Mouse (Mus musculus): ENCODE measurements at regions not wholly inside any gene's neighbourhood (a gene's known extent, or its start where the extent isn't known, plus 50 kb on each side); places are given as distances from the start of the nearest gene placed in this dataset.

- no peaks in the 10 kb centered on the region for H3K4me1 ChIP-seq (replicated peaks)
- no peaks in the 10 kb centered on the region for H3K36me3 ChIP-seq
- H3K27me3 ChIP-seq = no peaks in the 10 kb centered on the region
- no peak overlapping the region for H3K4me2 ChIP-seq
- H3K27ac ChIP-seq = no peak overlapping the region
- no peak for ATAC-seq (ENCODE audit: low FRiP score)
- H3K9ac ChIP-seq = no peak overlapping the region
- 98% methylated on average over 1 of the region's 1 CpGs for WGBS
- no peaks in the 10 kb centered on the region for H3K9me3 ChIP-seq
- no peak overlapping the region for H3K4me3 ChIP-seq
Observed at GRCm38 (mm10) chr8:101366722-101367121, 1418.7 kb downstream of the Cdh11 start.

GRCm38 (mm10) chr8:101350848-101351247 lies 1434.6 kb downstream of the Cdh11 start:
- ATAC-seq (ENCODE audit: low FRiP score) = no peak
- no peaks in the 10 kb centered on the region for H3K9me3 ChIP-seq
- H3K4me1 ChIP-seq (replicated peaks) = no peaks in the 10 kb centered on the region
- H3K9ac ChIP-seq = no peak overlapping the region
- no peaks in the 10 kb centered on the region for H3K27me3 ChIP-seq
- no peak overlapping the region for H3K27ac ChIP-seq
- WGBS = 77% methylated on average over 5 of the region's 5 CpGs
- no peak overlapping the region for H3K4me2 ChIP-seq
- H3K4me3 ChIP-seq = no peak overlapping the region
- H3K36me3 ChIP-seq = no peaks in the 10 kb centered on the region

- ATAC-seq (ENCODE audit: low FRiP score) = no peak
Observed at GRCm38 (mm10) chr8:101349736-101350135, 1435.7 kb downstream of the Cdh11 start.

GRCm38 (mm10) chr8:101329290-101329689 lies 1456.2 kb downstream of the Cdh11 start:
- Histone ChIP-seq H3K27me3 (no peaks in the 10 kb centered on the region), H3K36me3 (no peaks in the 10 kb centered on the region), H3K27ac (no peak overlapping the region), H3K4me3 (no peak overlapping the region), H3K9me3 (no peaks in the 10 kb centered on the region), H3K4me2 (no peak overlapping the region), H3K4me1 (replicated peaks) (no peaks in the 10 kb centered on the region), H3K9ac (no peak overlapping the region)
- ATAC-seq (ENCODE audit: low FRiP score) = no peak
- WGBS = 14% methylated on average over 2 of the region's 2 CpGs

More at GRCm38 (mm10) chr8:101349736-101350135, 1435.7 kb downstream of the Cdh11 start:
- Histone ChIP-seq H3K27me3 (no peaks in the 10 kb centered on the region), H3K4me2 (no peak overlapping the region), H3K36me3 (no peaks in the 10 kb centered on the region), H3K9ac (no peak overlapping the region), H3K4me3 (no peak overlapping the region), H3K4me1 (replicated peaks) (no peaks in the 10 kb centered on the region), H3K9me3 (no peaks in the 10 kb centered on the region), H3K27ac (no peak overlapping the region)
- 78% methylated on average over 1 of the region's 1 CpGs for WGBS

- H3K36me3 ChIP-seq = no peaks in the 10 kb centered on the region
- ATAC-seq (ENCODE audit: low FRiP score) = no peak
- H3K4me3 ChIP-seq = no peak overlapping the region
- no peaks in the 10 kb centered on the region for H3K4me1 ChIP-seq (replicated peaks)
- no peaks in the 10 kb centered on the region for H3K27me3 ChIP-seq
- no peak overlapping the region for H3K27ac ChIP-seq
- H3K4me2 ChIP-seq = no peak overlapping the region
- H3K9me3 ChIP-seq = no peaks in the 10 kb centered on the region
- WGBS = 61% methylated on average over 4 of the region's 4 CpGs
- no peak overlapping the region for H3K9ac ChIP-seq
Observed at GRCm38 (mm10) chr8:101328780-101329179, 1456.7 kb downstream of the Cdh11 start.

- no peak overlapping the region for H3K4me2 ChIP-seq
- H3K4me3 ChIP-seq = no peak overlapping the region
- no peak overlapping the region for H3K9ac ChIP-seq
- H3K36me3 ChIP-seq = no peaks in the 10 kb centered on the region
- no peak overlapping the region for H3K27ac ChIP-seq
- H3K27me3 ChIP-seq = no peaks in the 10 kb centered on the region
- 78% methylated on average over 2 of the region's 2 CpGs for WGBS
- H3K4me1 ChIP-seq (replicated peaks) = no peaks in the 10 kb centered on the region
- no peaks in the 10 kb centered on the region for H3K9me3 ChIP-seq
- ATAC-seq (ENCODE audit: low FRiP score) = no peak
Observed at GRCm38 (mm10) chr8:101298571-101298970, 1486.9 kb downstream of the Cdh11 start.

GRCm38 (mm10) chr8:101290031-101290430 lies 1495.4 kb downstream of the Cdh11 start:
- Histone ChIP-seq H3K9me3 (no peaks in the 10 kb centered on the region), H3K4me1 (replicated peaks) (no peaks in the 10 kb centered on the region), H3K4me2 (no peak overlapping the region), H3K27me3 (no peaks in the 10 kb centered on the region), H3K4me3 (no peak overlapping the region), H3K27ac (no peak overlapping the region), H3K36me3 (no peaks in the 10 kb centered on the region), H3K9ac (no peak overlapping the region)
- WGBS = 79% methylated on average over 2 of the region's 2 CpGs
- no peak for ATAC-seq (ENCODE audit: low FRiP score)

- no peak for ATAC-seq (ENCODE audit: low FRiP score)
- Histone ChIP-seq H3K27me3 (no peaks in the 10 kb centered on the region), H3K9me3 (no peaks in the 10 kb centered on the region), H3K36me3 (no peaks in the 10 kb centered on the region), H3K4me2 (no peak overlapping the region), H3K4me3 (no peak overlapping the region), H3K4me1 (replicated peaks) (no peaks in the 10 kb centered on the region), H3K27ac (no peak overlapping the region), H3K9ac (no peak overlapping the region)
- 81% methylated on average over 2 of the region's 2 CpGs for WGBS
Observed at GRCm38 (mm10) chr8:101242632-101243031, 1542.8 kb downstream of the Cdh11 start.

GRCm38 (mm10) chr8:101241854-101242253 lies 1543.6 kb downstream of the Cdh11 start:
- WGBS = 94% methylated on average over 4 of the region's 4 CpGs
- Histone ChIP-seq H3K4me2 (no peak overlapping the region), H3K36me3 (no peaks in the 10 kb centered on the region), H3K27ac (no peak overlapping the region), H3K9ac (no peak overlapping the region), H3K4me3 (no peak overlapping the region), H3K9me3 (no peaks in the 10 kb centered on the region), H3K27me3 (no peaks in the 10 kb centered on the region), H3K4me1 (replicated peaks) (no peaks in the 10 kb centered on the region)
- ATAC-seq (ENCODE audit: low FRiP score) = no peak

- 62% methylated on average over 1 of the region's 1 CpGs for WGBS
- no peak for ATAC-seq (ENCODE audit: low FRiP score)
- no peak overlapping the region for H3K9ac ChIP-seq
Observed at GRCm38 (mm10) chr8:101197986-101198385, 1587.5 kb downstream of the Cdh11 start.

GRCm38 (mm10) chr8:101196740-101197139 lies 1588.7 kb downstream of the Cdh11 start:
- no peak overlapping the region for H3K27ac ChIP-seq
- 0 out of 2 replicates have a peak, but pooled peaks have one; percentile 39 for ATAC-seq (ENCODE audit: low FRiP score)

More at GRCm38 (mm10) chr8:101197986-101198385, 1587.5 kb downstream of the Cdh11 start:
- Histone ChIP-seq H3K27me3 (no peaks in the 10 kb centered on the region), H3K27ac (no peak overlapping the region), H3K9me3 (no peaks in the 10 kb centered on the region), H3K4me3 (no peak overlapping the region), H3K36me3 (no peaks in the 10 kb centered on the region), H3K4me1 (replicated peaks) (no peaks in the 10 kb centered on the region), H3K4me2 (no peak overlapping the region)

GRCm38 (mm10) chr8:101188566-101188965 lies 1596.9 kb downstream of the Cdh11 start:
- no peaks in the 10 kb centered on the region for H3K4me1 ChIP-seq (replicated peaks)
- no peaks in the 10 kb centered on the region for H3K36me3 ChIP-seq
- ATAC-seq (ENCODE audit: low FRiP score) = no peak
- no peak overlapping the region for H3K4me3 ChIP-seq
- H3K9ac ChIP-seq = no peak overlapping the region
- H3K4me2 ChIP-seq = no peak overlapping the region
- H3K27me3 ChIP-seq = no peaks in the 10 kb centered on the region
- no peaks in the 10 kb centered on the region for H3K9me3 ChIP-seq
- H3K27ac ChIP-seq = no peak overlapping the region

More at GRCm38 (mm10) chr8:101196740-101197139, 1588.7 kb downstream of the Cdh11 start:
- Histone ChIP-seq H3K4me1 (replicated peaks) (no peaks in the 10 kb centered on the region), H3K36me3 (no peaks in the 10 kb centered on the region), H3K9ac (no peak overlapping the region), H3K4me2 (no peak overlapping the region), H3K27me3 (no peaks in the 10 kb centered on the region), H3K4me3 (no peak overlapping the region), H3K9me3 (no peaks in the 10 kb centered on the region)

- H3K9ac ChIP-seq = no peak overlapping the region
- ATAC-seq (ENCODE audit: low FRiP score) = no peak
- no peak overlapping the region for H3K4me2 ChIP-seq
- H3K4me3 ChIP-seq = no peak overlapping the region
- H3K27ac ChIP-seq = no peak overlapping the region
- no peaks in the 10 kb centered on the region for H3K4me1 ChIP-seq (replicated peaks)
- H3K9me3 ChIP-seq = no peaks in the 10 kb centered on the region
- H3K27me3 ChIP-seq = no peaks in the 10 kb centered on the region
- H3K36me3 ChIP-seq = no peaks in the 10 kb centered on the region
Observed at GRCm38 (mm10) chr8:101154923-101155322, 1630.5 kb downstream of the Cdh11 start.
